Mouse (Mus musculus) kidney, adult 11 months (tissue): ENCODE results near the gene Onecut1.

Experiments used
- DNase-seq: peaks from one replicate; pipeline ENCODE4 v3.0.0; 2022

Onecut1 gene

GRCm38 (mm10) chr9:74861561-74861980 is at the start of gene Onecut1:
Gene Onecut1 (plus strand): TSS chr9:74861921.
- DNase-seq = no peak

- DNase-seq = no peak
Observed at GRCm38 (mm10) chr9:74819736-74820511, 41.8 kb upstream of the Onecut1 start.

GRCm38 (mm10) chr9:74825102-74825501 is 36.6 kb upstream of the Onecut1 start:
- DNase-seq = no peak

GRCm38 (mm10) chr9:74829206-74829605 is 32.5 kb upstream of the Onecut1 start:
- DNase-seq = no peak

- DNase-seq = no peak
Observed at GRCm38 (mm10) chr9:74842890-74843289, 18.8 kb upstream of the Onecut1 start.

- no peak for DNase-seq
Observed at GRCm38 (mm10) chr9:74846867-74847830, 14.6 kb upstream of the Onecut1 start.

GRCm38 (mm10) chr9:74848411-74849194 is 13.1 kb upstream of the Onecut1 start:
- DNase-seq = no peak

GRCm38 (mm10) chr9:74849195-74849978 is 12.3 kb upstream of the Onecut1 start:
- DNase-seq = no peak

GRCm38 (mm10) chr9:74849979-74850780 is 11.5 kb upstream of the Onecut1 start:
- DNase-seq = no peak

- DNase-seq = no peak
Observed at GRCm38 (mm10) chr9:74850781-74851145, 11.0 kb upstream of the Onecut1 start.

GRCm38 (mm10) chr9:74851601-74852000 is 10.1 kb upstream of the Onecut1 start:
- no peak for DNase-seq

GRCm38 (mm10) chr9:74852361-74852760 is 9.4 kb upstream of the Onecut1 start:
- no peak for DNase-seq

- DNase-seq = no peak
Observed at GRCm38 (mm10) chr9:74853191-74854072, 8.3 kb upstream of the Onecut1 start.

GRCm38 (mm10) chr9:74854073-74854591 is 7.6 kb upstream of the Onecut1 start:
- no peak for DNase-seq

GRCm38 (mm10) chr9:74855446-74855845 is 6.3 kb upstream of the Onecut1 start:
- DNase-seq = no peak

- no peak for DNase-seq
Observed at GRCm38 (mm10) chr9:74856578-74857507, 4.9 kb upstream of the Onecut1 start.

- DNase-seq = no peak
Observed at GRCm38 (mm10) chr9:74857508-74857840, 4.2 kb upstream of the Onecut1 start.

- no peak for DNase-seq
Observed at GRCm38 (mm10) chr9:74858111-74858510, 3.6 kb upstream of the Onecut1 start.

- no peak for DNase-seq
Observed at GRCm38 (mm10) chr9:74860461-74860860, 1.3 kb upstream of the Onecut1 start.
